Mouse (Mus musculus) thymus, postnatal 10 days (tissue): Measurements from ENCODE around the gene Fos.
"Not testable (repeated sequence)": the region's sequence is repeated elsewhere in the genome, so short reads cannot be mapped to it uniquely, and the experiment has no call there.

Experiments used
- DNase-seq, 2 experiments: peaks; one replicate each; pipeline ENCODE4 v3.0.0; 2021; ENCODE audit warnings: low spot score in 2 of 2

Fos gene

GRCm38 (mm10) chr12:85523421-85524192 lies 49.9 kb downstream of the Fos start:
- DNase-seq, result no peak

DNA sequence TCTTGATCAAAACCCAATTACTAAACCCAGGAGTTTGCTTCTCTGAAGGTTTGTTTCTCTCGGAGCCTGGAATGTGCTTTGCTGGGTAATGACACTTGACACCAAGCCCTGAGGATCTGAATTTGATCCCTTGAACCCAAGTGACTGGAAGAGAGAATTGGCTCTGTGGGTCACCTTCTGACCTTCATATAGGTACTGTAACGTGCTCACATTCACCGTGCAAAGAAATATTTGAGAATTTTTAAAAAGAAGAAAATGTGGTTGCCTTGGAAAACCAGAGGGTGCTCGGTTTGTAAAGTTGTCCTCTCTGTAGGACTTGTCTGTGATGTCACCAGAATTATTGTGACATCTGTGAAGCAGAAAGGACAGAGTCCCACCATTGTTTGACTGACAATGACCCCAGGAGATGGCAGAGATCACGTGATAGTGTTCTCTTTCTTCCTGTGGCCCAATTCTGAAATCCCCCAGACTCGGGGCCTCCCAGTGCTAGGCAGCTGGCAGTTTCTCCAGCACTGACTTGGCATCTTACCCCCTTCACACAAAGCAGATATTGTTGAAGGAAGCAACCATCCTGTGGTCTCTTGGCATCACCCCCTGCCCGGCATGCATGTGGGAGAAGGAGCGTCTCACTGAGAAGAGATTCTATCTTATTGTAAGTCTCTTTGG lies 50.6 kb downstream of the Fos start:
- no peak for DNase-seq

- DNase-seq, result not testable (repeated sequence)
These were observed 51.3 kb downstream of the Fos start for GRCm38 (mm10) chr12:85524859-85525495.
